Mouse (Mus musculus): Measurements from ENCODE around the gene Dag1.
"Not testable (repeated sequence)": the region's sequence is repeated elsewhere in the genome, so short reads cannot be mapped to it uniquely, and the experiment has no call there.

Gene Dag1

DNA sequence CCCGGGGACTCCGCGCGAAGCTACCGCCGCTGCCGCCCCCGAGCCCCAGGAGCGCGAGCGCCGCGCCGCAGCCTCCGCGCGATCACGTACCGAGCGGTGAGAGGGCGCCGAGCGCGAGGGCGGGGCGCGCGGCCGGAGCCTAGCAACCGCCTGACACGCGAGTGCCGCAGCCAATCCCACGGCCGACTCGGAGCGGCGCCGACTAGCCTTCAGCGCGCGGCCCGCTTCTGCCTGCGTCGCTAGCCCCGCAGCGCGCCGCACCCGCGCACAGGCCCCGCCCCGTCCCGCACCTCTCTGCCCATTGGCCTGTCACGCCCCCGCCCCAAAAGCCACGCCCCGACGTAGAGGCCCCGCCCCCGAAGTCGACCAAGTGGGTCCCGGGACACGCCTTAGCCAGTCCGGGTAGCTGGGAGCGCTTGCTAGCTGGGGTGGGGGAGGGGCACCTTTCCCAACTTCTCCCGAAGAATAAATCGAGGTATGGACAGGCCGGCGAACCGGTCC, at the start of gene Dag1:
TSS of gene Dag1 (minus strand) at position 269 of the 501 bp plus-strand sequence.
- DNase-seq (ENCODE audit: low spot score) = peak; percentile 100

DNA sequence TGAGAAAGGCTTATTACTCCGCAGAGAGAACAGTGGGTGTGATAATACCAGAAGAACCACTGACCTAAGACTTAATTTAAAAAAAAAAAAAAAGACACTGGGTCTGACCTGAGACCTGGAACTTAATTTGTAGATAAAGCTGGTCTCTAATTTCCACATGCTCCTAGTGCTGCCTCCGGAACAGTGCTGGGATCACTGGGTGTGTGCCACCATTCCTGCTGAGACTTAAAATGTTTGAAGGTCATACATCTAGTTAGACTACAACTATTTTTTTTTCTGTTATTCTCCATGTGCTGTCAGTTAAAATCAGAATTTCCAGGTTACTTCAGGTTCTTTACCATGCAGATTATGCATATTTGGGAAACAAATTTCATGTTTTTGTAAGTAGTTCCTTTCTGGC, 44.4 kb upstream of the Dag1 start:
- no peak for DNase-seq (ENCODE audit: low spot score)

DNA sequence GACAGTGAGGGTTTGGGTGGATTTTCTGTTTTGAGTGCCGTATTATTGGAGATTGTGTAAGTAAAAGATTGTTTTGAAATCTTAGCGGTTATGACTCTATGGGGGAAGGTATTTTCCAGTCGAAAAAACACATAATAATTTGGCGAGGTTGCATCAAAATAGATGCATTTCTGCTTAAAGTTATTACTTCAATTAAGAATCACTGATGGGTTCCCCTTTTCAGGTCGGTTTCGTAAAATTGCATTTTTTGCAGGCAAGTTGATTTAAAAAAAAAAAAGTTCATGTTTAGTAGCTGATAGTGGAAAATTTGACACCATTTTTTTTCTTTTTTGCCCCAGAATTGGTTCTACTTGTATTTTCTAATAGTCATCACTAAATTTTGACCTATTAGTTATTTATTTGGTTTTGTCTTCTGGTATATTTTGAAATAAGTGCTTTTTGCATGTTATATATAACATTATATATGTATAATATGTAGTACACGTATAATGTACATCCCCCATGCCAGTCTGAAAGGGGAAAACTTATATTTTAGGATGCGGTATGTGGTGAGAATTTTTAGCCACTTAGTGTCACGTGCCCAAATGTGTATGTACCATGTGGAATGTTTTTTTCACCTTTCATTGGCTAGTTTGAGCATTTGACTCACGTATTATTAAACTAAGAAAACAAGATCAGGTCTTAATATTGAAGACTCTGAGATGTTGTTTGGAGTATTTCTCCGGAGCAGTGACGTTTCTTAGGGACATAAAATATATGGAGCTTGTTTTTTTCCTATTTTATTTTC, 43.5 kb upstream of the Dag1 start:
- no peak for DNase-seq (ENCODE audit: low spot score)

DNA sequence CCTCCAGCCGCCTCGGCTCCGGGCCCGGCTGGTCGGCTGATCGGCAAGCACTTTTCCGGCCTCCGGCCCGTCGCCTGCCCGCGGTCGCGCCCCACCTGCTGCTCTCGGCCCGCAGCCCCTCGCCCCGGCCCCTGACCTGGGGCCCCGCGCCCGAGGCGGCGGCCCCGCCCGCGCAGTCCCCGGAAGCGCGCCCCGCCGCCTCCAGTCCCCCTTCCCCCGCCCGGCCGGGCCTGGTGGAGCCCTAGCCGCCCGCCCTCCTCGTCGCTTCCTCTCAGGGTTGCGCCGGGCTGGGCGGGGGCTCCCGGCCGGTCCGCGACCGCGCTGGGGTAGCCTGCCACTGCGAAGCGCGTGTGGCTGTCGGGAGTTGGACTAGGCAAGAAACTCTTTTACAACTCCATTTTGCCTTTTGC, 42.8 kb upstream of the Dag1 start:
- peak; percentile 88 for DNase-seq (ENCODE audit: low spot score)

- peak; percentile 96 for DNase-seq (ENCODE audit: low spot score)
These were observed 42.1 kb upstream of the Dag1 start, which contains the start of the genes Rhoa and Tcta for GRCm38 (mm10) chr9:108305629-108306520. Rhoa (plus strand) TSS chr9:108306129. Tcta (minus strand) TSS chr9:108306160.

- no peak for DNase-seq (ENCODE audit: low spot score)
These were observed 41.4 kb upstream of the Dag1 start for GRCm38 (mm10) chr9:108305170-108305569.

DNA sequence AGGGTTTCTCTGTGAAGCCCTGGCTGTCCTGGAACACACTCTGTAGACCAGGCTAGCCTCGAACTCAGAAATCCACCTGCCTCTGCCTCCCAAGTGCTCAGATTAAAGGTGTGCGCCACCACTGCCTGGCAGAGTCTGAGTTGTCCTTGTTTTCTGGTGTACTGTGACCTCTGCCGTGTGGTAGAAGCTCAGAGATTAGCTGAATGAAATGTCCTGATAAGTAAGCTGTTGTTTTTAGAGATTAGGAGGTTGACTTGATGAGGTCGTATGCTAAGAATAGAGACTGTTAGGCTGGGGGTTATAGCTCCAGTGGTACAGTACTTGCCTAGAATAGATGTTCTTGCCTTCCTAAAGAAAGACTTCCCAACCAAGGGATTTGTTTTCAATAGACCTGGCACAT, 41.0 kb upstream of the Dag1 start:
- no peak for DNase-seq (ENCODE audit: low spot score)

DNA sequence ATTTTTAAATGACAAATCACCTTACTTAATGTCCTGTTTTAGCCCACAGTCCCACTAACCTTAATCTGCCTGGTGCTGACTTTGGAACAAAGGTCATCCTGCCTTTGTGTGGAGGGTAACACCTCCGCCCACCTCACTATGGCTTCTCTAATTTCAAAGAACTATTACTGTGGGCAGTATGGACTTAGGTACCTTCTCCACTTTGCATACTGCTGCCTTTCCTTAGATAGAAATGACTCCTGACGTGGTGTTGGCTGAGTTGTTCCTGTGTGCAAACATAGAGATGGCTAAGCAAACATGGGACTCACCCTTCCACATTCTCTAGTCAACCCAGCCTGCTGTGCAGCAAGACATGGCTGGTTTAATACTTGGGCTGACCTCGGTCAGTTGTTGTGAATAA, 38.1 kb upstream of the Dag1 start:
- DNase-seq (ENCODE audit: low spot score) = no peak

- no peak for DNase-seq (ENCODE audit: low spot score)
These were observed 32.9 kb upstream of the Dag1 start, which contains the start of gene Amt for GRCm38 (mm10) chr9:108296453-108297355. Amt (plus strand) TSS chr9:108296853.

GRCm38 (mm10) chr9:108290773-108291172, 27.0 kb upstream of the Dag1 start:
- no peak for DNase-seq (ENCODE audit: low spot score)

- peak; percentile 87 for DNase-seq (ENCODE audit: low spot score)
These were observed 26.4 kb upstream of the Dag1 start, which contains the start of gene Nicn1 for GRCm38 (mm10) chr9:108290016-108290750. Nicn1 (plus strand) TSS chr9:108290429.

GRCm38 (mm10) chr9:108289347-108289746, 25.6 kb upstream of the Dag1 start:
- no peak for DNase-seq (ENCODE audit: low spot score)

DNA sequence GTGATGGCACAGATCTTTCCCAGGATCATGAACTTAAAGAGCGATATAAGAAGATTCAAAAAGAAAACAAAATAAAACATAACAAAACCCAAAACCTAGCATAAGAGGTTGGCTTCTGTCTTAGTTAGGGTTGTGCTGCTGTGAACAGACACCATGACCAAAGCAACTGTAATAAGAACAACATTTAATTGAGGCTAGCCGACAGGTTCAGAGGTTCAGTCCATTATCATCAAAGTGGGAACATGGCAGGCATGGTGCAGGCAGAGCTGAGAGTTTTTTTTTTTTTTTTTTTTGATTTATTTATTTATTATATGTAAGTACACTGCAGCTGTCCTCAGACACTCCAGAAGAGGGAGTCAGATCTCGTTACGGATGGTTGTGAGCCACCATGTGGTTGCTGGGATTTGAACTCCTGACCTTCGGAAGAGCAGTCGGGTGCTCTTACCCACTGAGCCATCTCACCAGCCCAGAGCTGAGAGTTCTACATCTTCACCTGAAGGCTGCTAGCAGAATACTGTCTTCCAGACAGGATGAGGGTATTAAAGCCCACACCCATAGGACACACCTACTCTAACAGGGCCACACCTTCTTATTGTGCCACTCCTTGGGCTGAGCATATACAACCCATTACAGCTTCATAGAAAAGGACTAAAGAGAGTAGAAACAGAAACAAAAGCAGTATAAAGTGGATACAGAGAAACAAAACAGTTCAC, 23.9 kb upstream of the Dag1 start:
- DNase-seq (ENCODE audit: low spot score) = not testable (repeated sequence)

DNA sequence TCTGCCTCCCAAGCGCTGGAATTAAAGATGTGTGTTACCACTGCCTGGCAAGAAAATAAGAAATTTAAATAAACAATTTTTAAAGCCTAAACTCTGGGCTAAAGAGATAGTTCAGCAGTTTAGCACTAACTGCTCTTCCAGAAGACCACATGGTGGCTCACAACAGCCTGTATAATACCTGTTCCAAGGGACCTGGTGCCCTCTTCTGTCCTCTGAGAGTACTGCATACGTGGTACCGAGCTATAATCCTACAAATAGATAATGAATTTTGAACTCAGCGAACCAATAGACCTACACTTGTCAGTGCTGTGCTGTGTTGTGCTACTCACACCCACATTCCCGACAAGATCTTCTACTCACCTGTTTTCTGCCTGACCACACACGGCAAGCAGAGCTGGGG, 20.7 kb upstream of the Dag1 start:
- peak; percentile 85 for DNase-seq (ENCODE audit: low spot score)

DNA sequence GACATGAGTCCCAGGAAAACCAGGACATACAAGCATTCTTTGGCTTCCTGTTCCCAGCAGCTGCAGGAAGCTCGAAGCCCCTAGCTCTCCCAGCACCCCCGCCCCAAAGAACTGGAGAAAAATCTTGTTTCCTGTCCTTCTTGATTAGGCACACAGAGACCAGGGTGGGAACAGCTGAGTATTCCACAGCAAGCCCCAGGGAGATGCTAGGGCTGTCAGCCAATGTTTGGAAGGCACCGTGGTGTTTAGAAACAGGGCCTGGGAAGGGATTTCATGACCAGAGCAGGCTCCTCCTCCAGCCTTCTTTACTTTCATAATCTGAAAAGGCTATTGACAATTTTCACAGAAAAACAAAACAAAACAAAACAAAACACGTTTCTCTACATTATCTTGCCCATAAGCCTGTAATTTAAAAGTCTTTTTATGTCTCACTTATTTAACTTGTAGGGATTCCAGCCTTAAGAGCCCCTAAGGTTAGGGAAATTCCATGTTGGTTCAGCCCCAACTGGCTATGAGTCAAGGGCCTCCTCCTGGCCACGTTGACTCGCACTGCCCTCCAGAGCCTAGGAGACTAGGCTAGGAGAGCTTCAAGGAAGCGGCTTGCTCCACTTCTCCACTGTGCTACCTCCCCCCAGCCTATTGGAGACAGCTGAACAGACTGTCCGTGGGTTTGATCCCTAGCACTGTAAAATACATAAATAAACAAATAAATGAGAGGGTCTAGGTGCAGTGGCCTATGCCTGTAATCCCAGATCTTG, 16.5 kb upstream of the Dag1 start:
- peak; percentile 85 for DNase-seq (ENCODE audit: low spot score)

GRCm38 (mm10) chr9:108278697-108279450, 15.1 kb upstream of the Dag1 start:
- peak; percentile 64 for DNase-seq (ENCODE audit: low spot score)

- no peak for DNase-seq (ENCODE audit: low spot score)
These were observed 11.5 kb upstream of the Dag1 start for GRCm38 (mm10) chr9:108275331-108275659.

DNA sequence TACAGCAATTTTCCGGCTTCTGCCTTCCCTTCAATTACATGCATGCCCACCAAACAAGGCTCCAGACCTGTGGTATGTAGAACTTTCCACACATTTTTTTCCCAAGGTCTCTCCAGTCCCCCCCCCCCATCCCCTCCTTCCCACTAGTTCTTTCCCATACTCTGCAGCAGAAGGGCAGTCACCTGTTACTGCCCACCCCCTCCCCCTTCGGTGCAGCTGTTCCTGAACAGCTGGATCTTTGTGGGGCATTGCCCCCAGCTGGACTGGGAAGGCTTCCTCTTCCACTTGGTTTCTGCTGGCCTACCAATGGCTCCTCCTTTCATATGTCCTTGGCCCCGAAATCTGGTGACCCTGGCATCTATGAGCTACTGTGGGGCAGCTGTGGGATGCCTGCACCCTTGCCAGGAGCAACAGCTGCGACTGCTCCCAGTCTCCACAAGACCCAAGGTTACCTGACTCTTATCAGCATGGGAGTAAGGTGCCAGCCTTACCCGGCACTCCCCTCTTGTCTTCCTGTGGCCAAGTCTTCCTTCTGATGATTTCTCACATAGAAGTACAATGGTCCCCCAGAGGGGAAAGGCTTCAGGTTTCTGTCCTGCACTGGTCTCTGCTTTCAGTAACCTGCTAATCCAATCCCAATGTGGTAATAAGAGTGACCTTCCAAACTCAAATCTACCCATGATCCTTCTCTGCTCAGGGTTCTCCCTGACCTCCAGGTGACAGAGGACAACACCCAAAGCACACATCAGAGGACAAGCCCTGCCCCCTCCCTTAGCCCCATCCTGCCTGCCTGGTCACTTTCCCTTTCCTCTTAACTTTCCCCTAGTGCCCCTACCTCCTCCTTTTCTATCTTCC, 10.9 kb upstream of the Dag1 start:
- no peak for DNase-seq (ENCODE audit: low spot score)
